Mouse (Mus musculus) thymus, postnatal 14 days (tissue): ENCODE data around the gene Miga1.

ENCODE experiments used
- DNase-seq: peaks from one replicate; pipeline ENCODE4 v3.0.0; 2021

The Miga1 gene

DNA sequence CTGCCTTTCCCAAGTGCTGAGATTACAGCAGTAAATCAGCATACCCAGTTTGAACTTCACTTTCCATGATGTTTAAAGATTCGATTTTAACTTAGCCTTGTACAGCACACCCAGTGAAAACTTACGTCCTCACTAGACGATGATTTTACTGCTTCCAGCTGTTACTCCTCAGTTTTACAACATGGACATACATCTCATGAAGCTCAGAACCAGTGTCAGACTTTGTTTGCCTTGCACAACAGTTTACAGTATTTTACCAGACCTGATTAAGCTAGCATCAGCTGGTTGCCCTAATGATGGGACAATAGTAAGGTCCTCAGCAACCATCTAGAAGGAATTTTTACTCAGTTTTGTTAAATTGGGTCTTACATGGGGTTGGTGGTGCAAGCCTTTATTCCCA, 99.1 kb downstream of the Miga1 start:
- DNase-seq, result no peak

DNA sequence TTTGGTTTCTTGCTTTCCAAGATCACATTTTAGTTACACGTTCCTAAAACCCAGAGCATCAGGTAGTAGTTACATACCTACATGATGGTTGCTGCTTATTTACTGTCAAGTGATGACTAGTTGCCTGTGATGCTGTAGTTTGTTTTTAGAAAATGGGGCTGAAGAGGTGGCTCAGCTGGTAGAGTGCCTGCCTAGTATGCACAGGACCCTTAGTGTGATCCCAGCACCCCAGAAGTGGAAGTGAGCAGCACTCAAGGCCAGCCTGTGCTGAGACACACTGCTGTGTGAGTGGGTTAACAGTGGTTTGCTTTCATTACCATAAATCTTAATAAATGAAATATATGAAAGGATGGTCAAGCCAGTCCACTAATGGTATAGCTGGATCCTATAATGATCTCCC, 100.6 kb downstream of the Miga1 start:
- no peak for DNase-seq

DNA sequence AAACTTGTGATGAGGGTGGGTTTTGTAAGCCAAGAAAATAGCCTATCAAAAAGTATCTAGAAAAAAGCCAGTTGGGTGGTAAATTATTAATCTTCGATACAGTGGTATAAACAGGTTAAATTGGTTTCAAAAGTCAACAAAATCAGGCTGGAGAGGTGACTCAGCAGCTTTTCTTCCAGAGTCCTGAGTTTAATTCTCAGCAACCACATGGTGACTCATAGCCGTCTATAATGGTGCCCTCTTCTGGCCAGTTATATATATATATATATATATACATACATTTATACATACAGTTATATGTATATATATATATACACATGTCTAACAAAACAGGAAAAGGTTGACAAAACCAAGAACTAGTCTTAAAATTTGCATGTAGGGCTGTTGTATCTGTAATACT, 101.4 kb downstream of the Miga1 start:
- peak; percentile 18 for DNase-seq

DNA sequence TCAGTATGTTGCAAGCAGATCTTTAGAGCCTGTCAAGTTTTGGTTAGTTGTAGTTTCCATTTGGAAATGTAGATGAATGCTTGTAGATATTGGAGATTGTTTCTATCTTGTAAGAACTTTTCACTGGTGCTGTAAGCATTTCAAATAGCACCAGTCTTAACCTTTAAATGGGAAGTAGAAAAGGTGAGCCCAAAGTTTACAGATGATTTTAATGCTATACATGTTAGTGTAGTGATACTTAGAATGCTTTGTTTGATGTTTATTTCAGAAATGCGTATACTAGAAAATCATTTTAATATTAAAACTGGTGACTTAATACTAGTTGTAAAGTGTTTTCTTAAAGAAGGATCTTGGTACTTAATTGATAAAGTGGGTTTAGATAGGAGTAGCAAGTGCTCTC, 104.4 kb downstream of the Miga1 start:
- no peak for DNase-seq

DNA sequence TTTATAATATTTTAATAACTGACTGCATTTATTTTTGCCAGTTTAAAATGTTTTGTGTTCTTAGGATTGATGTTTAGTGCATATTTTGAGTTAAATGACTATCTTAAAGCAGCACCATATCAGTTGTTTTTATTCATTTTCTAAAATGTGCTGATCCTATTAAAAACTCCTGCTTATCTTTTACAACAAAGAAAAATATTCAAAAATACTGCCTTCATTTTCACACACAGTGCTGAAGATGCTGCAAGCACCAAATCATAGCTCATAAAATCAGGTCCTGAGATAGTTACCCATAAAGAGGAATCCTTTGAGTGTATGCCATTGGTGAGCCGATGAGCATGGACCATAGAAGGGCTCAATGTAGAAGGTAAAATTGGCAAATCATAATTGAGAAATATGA, 105.0 kb downstream of the Miga1 start:
- DNase-seq, result no peak

DNA sequence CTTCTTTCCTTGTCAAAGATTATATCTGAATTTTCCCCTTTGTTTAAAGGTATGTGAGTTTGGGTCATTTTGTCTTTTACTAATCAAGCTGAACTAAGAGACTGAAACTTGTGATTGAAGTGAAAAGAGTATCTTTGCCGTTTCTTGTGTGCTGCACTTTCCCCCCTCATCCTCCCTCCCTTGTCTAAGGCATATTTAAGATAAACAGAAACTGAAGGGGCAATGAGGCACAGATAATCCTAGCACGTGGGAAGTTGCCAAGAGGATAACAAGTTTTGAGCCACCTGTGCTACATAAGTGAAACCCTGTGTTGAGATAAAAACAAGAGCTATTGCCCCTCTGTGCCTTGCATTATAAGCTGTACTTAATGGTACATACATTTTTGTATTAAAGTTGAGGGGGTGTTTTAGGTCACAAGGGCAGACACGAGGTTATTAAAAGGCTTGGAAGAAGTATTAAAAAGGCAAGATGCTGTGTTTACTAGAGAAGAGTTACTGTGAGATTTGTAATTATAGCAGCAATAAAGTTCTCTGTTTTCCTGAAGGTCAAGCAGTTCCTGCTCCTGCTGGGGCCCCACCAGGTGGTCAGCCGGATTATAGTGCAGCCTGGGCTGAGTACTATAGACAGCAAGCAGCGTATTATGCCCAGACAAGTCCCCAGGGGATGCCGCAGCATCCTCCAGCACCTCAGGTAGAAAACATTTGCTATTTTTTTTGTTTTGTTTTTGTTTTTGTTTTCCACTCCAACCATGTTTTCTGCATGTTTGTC, 108.7 kb downstream of the Miga1 start:
- DNase-seq, result no peak

DNA sequence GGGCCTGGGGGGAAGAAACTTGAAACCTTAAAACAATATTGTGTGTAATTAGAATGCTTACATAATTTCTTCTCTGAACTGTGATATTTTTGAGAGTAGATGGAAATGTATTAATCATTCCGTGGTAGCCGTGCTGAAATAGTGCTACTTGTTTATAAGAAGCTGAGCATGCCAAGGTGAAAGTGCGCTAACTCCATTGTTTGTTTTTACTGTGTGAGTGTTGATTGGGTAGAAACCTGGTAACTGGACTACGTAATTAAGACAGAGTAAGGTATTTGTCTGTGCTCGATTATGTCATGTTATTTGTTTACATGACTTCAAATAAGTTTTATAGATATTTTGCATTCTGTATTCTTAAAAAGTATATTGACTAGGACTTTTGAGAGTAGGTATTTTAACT, 110.9 kb downstream of the Miga1 start:
- no peak for DNase-seq

DNA sequence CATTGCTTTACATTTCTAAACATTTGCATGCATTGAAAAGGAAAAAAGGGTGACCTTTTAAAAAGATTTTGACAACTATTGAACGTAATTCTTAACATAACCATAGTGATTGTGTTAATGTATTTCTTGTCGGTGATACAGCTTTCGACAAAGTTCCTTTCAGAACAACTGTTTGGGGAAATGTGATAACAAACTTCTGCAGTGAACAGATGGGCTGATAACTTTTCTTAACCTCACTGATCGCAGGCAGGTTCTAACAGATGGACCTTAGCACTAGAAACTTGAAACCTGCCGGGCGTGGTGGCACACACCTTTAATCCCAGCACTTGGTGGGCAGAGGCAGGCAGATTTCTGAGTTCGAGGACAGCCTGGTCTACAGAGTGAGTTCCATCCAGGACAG, 111.4 kb downstream of the Miga1 start:
- no peak for DNase-seq

DNA sequence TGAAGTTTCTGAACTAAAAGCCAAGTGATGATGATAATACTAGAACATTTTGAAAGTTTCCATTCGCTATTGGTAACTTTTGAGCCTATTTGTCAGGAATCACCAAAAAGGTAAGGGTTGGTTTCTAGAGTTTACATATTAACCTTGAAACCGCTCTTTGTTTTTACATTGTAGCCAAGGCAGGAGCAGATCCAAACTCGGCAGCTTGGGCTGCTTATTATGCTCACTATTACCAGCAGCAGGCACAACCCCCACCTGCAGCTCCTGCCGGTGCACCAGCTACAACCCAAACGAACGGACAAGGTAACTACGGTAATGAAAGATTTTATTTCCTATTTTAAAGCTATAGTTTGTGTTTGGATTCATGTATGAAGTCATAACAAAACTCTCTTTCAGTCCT, 114.3 kb downstream of the Miga1 start:
- no peak for DNase-seq

DNA sequence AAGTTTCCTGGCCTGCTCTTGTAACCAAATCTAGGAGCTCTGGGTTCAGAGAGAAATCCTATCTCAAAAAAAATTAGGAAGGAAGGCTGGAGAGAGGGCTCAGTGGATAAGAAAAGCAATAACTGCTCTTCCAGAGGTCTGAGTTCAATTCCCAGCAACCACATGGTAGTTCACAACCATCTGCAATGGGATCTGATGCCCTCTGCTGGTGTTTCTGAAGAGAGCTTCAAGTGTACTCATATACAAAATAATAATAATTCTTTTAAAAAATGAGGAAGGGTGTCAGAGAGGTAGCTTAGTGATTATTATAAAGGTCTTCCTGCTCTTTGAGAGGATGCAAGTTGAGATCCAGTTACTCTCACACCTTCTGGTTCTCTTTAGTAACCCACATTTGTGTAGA, 115.3 kb downstream of the Miga1 start:
- no peak for DNase-seq
